Mouse (Mus musculus): ENCODE data around the gene Cacng4. TPM values are rescaled to one million over a fixed set of nuclear protein-coding genes. Genes with fewer than 3 reads are reported as not detected.
A peak's percentile ranks its signal among the peaks of the same experiment; 100 is the strongest.

Cacng4 gene
- 7.1 and 8.3 TPM in 2 replicates for polyA plus RNA-seq (2016; fragmentation: Nextera tagmentation; extraction: Ambion mirVana)

DNA sequence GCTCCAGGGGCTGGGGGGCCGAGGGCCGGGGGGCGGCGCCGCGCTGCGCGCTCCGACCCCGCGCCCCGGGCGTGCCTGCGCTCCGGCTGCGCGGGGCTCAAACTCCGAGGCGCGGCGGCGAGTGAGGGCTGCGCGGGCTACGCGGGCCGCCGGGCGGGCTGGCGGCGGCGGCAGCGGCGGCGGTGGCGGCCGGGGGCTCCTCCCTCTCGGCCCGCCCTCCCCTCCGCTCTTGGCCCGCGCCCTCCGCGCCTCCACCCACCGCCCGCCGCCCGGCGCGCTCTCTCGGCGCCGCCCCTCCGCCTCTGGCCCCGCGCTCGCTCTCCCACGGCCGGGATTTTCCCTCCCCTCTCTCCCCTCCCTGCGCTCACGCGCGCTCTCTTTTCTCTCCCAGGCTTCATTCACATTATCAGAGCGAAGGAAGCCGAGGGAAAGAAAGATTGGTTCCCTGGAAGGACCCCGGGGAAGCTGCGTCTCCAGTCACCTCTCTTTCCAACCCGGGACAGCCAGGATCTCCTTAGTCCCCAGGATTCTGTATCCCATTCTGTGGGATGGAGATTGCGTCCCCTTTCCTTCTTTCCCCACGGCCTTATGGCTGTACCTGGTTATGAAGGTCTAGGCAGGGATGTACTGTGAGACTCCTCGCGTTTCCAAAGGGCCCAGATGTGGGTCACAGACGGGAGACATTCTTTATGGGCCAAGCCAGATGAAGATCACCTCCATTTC lies at the start of gene Cacng4:
Gene Cacng4 (minus strand): TSS at position 11 of the 723 bp plus-strand sequence.
- peaks cover 29% of the 10 kb centered on the region for H3K4me1 ChIP-seq
- peak; percentile 30; the same call in 1 of the 2 replicates for ATAC-seq (ENCODE audit: insufficient number of reproducible peaks, insufficient read depth, low FRiP score, low TSS enrichment)
- WGBS = under 1% methylated on average over 10 of the region's 73 CpGs
- H3K36me3 ChIP-seq = no peaks in the 10 kb centered on the region
- peaks cover 67% of the 10 kb centered on the region for H3K27me3 ChIP-seq
- H3K9me3 ChIP-seq = no peaks in the 10 kb centered on the region
- peak within 1 kb of the TSS; percentile 61 for H3K9ac ChIP-seq
- H3K4me3 ChIP-seq = peak within 1 kb of the TSS; percentile 65
- H3K4me2 ChIP-seq (replicated peaks) = peak within 1 kb of the TSS; percentile 95
- peak within 1 kb of the TSS; percentile 42 for H3K27ac ChIP-seq

DNA sequence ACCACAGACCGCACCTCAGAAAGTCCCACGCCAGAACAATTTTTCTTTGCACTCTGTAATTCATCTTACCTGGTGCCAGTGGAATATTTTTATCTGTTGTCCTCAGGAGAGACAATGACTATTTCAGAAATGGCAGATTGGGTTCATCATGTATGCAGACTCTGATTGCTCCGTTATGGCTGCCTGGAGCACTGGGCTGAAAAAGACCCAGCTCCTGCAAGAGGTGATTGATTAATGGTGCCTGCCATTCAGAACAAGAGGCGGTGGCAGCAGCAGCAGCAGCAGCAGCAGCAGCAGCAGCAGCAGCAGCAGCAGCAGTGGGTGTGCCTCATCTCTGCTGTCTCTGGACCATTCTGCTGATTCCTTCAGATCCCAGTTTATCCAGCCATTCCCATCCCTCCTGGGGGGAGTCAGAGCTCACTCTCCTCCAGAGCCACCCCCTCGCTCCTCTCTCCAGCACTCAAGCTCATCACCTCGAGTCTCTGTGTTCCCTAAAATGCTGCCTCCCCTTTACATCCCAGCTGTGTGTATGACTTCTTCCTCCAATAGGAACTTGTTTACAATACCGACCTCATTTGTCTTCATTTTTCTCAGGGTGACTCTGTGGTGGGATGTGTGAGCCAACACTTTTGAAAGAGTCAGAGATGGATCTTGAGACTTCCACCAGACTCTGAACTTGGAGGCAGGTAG lies 39.1 kb upstream of the Cacng4 start:
- no peak for ATAC-seq (ENCODE audit: insufficient number of reproducible peaks, insufficient read depth, low FRiP score, low TSS enrichment)
- 71% methylated on average over 7 of the region's 7 CpGs for WGBS
- H3K4me1 ChIP-seq = no peaks in the 10 kb centered on the region
- H3K9me3 ChIP-seq = no peaks in the 10 kb centered on the region
- no peak overlapping the region for H3K4me2 ChIP-seq (replicated peaks)
- no peak overlapping the region for H3K27ac ChIP-seq
- H3K4me3 ChIP-seq = no peak overlapping the region
- no peaks in the 10 kb centered on the region for H3K36me3 ChIP-seq
- H3K27me3 ChIP-seq = no peaks in the 10 kb centered on the region
- no peak overlapping the region for H3K9ac ChIP-seq

GRCm38 (mm10) chr11:107817196-107817595 lies 22.8 kb upstream of the Cacng4 start:
- no peak for ATAC-seq (ENCODE audit: insufficient number of reproducible peaks, insufficient read depth, low FRiP score, low TSS enrichment)
- Histone ChIP-seq H3K4me3 (no peak overlapping the region), H3K4me2 (replicated peaks) (no peak overlapping the region), H3K4me1 (no peaks in the 10 kb centered on the region), H3K27ac (no peak overlapping the region), H3K36me3 (no peaks in the 10 kb centered on the region), H3K9me3 (no peaks in the 10 kb centered on the region), H3K9ac (no peak overlapping the region), H3K27me3 (peaks cover 14% of the 10 kb centered on the region; the same call in 1 of the 2 replicates)
- 52% methylated on average over 5 of the region's 5 CpGs for WGBS

DNA sequence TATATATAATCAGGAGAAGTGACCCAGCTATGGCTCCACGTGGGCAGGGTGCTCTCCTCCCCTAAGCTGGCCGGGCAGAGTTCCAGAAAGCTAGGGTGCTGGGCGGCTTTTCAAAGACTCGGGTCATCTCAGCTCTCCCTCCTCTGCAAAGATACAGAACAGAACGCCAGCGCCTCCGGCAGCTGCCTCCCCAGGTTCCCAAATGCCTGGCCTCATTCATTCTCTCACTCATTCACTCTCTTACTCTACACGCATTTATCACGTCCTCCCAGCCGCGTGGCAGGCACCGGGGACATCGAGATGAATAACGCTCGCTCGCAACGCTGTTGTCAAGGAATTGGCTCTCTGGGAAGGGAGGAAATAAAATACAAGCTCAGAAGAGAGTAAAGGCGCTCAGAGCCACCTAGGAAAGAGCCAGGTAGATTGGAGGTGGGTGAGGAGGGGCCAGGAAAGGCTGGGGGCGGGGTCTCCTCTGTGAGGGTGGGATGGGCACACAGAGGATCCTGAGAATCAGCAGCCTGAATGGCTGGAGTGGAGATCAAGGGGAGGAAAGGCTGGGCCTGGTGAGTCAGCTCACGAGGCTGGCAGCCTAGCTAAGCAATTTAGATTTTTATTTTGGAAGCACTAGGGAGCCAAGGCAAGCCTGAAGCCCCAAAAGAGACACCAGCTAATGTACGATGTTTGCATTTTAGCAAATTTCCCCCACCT lies 18.7 kb upstream of the Cacng4 start:
- 37% methylated on average over 21 of the region's 21 CpGs for WGBS
- H3K4me1 ChIP-seq = no peaks in the 10 kb centered on the region
- no peak for ATAC-seq (ENCODE audit: insufficient number of reproducible peaks, insufficient read depth, low FRiP score, low TSS enrichment)
- H3K4me3 ChIP-seq = no peak overlapping the region
- no peak overlapping the region for H3K4me2 ChIP-seq (replicated peaks)
- no peaks in the 10 kb centered on the region for H3K36me3 ChIP-seq
- no peaks in the 10 kb centered on the region for H3K9me3 ChIP-seq
- H3K9ac ChIP-seq = no peak overlapping the region
- H3K27me3 ChIP-seq = peaks cover 27% of the 10 kb centered on the region; the same call in 1 of the 2 replicates
- no peak overlapping the region for H3K27ac ChIP-seq

- no peak overlapping the region for H3K27ac ChIP-seq
- no peaks in the 10 kb centered on the region for H3K36me3 ChIP-seq
- WGBS = 52% methylated on average over 4 of the region's 4 CpGs
- no peak overlapping the region for H3K9ac ChIP-seq
- no peak overlapping the region for H3K4me2 ChIP-seq (replicated peaks)
- H3K4me3 ChIP-seq = no peak overlapping the region
- no peaks in the 10 kb centered on the region for H3K9me3 ChIP-seq
- no peak for ATAC-seq (ENCODE audit: insufficient number of reproducible peaks, insufficient read depth, low FRiP score, low TSS enrichment)
- H3K4me1 ChIP-seq = no peaks in the 10 kb centered on the region
- peaks cover 27% of the 10 kb centered on the region; the same call in 1 of the 2 replicates for H3K27me3 ChIP-seq
Measured at GRCm38 (mm10) chr11:107812429-107812828, 18.1 kb upstream of the Cacng4 start.

- WGBS = 64% methylated on average over 8 of the region's 8 CpGs
- no peak for ATAC-seq (ENCODE audit: insufficient number of reproducible peaks, insufficient read depth, low FRiP score, low TSS enrichment)
- no peak overlapping the region for H3K4me3 ChIP-seq
Measured at GRCm38 (mm10) chr11:107808508-107808907, 14.2 kb upstream of the Cacng4 start.

GRCm38 (mm10) chr11:107806058-107806457 lies 11.7 kb upstream of the Cacng4 start:
- H3K27ac ChIP-seq = no peak overlapping the region
- H3K4me1 ChIP-seq = no peaks in the 10 kb centered on the region
- WGBS = 64% methylated on average over 1 of the region's 1 CpGs
- H3K9ac ChIP-seq = no peak overlapping the region
- H3K9me3 ChIP-seq = no peaks in the 10 kb centered on the region
- H3K4me2 ChIP-seq (replicated peaks) = no peak overlapping the region
- H3K27me3 ChIP-seq = peaks cover 6% of the 10 kb centered on the region; the same call in 1 of the 2 replicates
- ATAC-seq (ENCODE audit: insufficient number of reproducible peaks, insufficient read depth, low FRiP score, low TSS enrichment) = no peak
- no peaks in the 10 kb centered on the region for H3K36me3 ChIP-seq
- no peak overlapping the region for H3K4me3 ChIP-seq

More at GRCm38 (mm10) chr11:107808508-107808907, 14.2 kb upstream of the Cacng4 start:
- no peak overlapping the region for H3K27ac ChIP-seq
- no peaks in the 10 kb centered on the region for H3K9me3 ChIP-seq
- no peaks in the 10 kb centered on the region for H3K36me3 ChIP-seq
- H3K4me1 ChIP-seq = no peaks in the 10 kb centered on the region
- H3K4me2 ChIP-seq (replicated peaks) = no peak overlapping the region
- H3K9ac ChIP-seq = no peak overlapping the region
- peaks cover 24% of the 10 kb centered on the region; the same call in 1 of the 2 replicates for H3K27me3 ChIP-seq

GRCm38 (mm10) chr11:107801946-107802345 lies 7.6 kb upstream of the Cacng4 start:
- ATAC-seq (ENCODE audit: insufficient number of reproducible peaks, insufficient read depth, low FRiP score, low TSS enrichment) = no peak
- H3K4me2 ChIP-seq (replicated peaks) = no peak overlapping the region
- no peaks in the 10 kb centered on the region for H3K9me3 ChIP-seq
- H3K9ac ChIP-seq = no peak overlapping the region
- WGBS = 85% methylated on average over 3 of the region's 3 CpGs
- H3K27me3 ChIP-seq = peaks cover 37% of the 10 kb centered on the region
- H3K4me1 ChIP-seq = no peaks in the 10 kb centered on the region
- H3K27ac ChIP-seq = no peak overlapping the region
- H3K4me3 ChIP-seq = no peak overlapping the region
- no peaks in the 10 kb centered on the region for H3K36me3 ChIP-seq

DNA sequence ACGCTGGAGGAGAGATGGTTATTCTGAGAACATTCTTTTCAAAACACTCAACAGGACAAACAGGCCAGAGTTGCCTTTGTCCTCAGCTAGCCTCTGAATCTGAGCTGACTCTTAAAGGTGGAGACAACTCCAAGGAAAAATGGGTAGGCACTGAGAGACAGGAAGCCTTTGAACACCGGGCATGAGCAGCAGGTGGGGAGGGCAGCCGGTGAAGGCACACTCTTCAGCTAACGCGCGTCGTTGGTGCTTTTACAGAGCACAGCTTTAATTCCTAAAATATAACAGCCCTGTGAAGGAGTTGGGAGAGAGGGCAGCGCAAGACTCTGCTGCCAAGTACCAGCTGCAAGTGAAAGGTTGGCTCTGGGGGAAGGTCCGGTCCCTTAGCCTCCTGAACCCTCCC lies 5.0 kb upstream of the Cacng4 start:
- H3K27me3 ChIP-seq = peaks cover 57% of the 10 kb centered on the region
- no peak overlapping the region for H3K9ac ChIP-seq

GRCm38 (mm10) chr11:107796346-107796745 lies 2.0 kb upstream of the Cacng4 start:
- H3K4me2 ChIP-seq (replicated peaks) = no peak overlapping the region
- ATAC-seq (ENCODE audit: insufficient number of reproducible peaks, insufficient read depth, low FRiP score, low TSS enrichment) = no peak

More for the DNA sequence above, 5.0 kb upstream of the Cacng4 start:
- Histone ChIP-seq H3K4me3 (no peak overlapping the region), H3K4me1 (peaks cover 14% of the 10 kb centered on the region), H3K27ac (no peak overlapping the region), H3K4me2 (replicated peaks) (no peak overlapping the region), H3K36me3 (no peaks in the 10 kb centered on the region), H3K9me3 (no peaks in the 10 kb centered on the region)
- ATAC-seq (ENCODE audit: insufficient number of reproducible peaks, insufficient read depth, low FRiP score, low TSS enrichment) = no peak
- WGBS = 25% methylated on average over 9 of the region's 9 CpGs

GRCm38 (mm10) chr11:107795384-107796035 lies 1.2 kb upstream of the Cacng4 start:
- H3K4me3 ChIP-seq = 0 out of 2 replicates have a peak overlapping the region, but pooled peaks have one; percentile 5
- H3K9ac ChIP-seq = no peak overlapping the region
- no peaks in the 10 kb centered on the region for H3K9me3 ChIP-seq
- ATAC-seq (ENCODE audit: insufficient number of reproducible peaks, insufficient read depth, low FRiP score, low TSS enrichment) = no peak
- no peaks in the 10 kb centered on the region for H3K36me3 ChIP-seq
- H3K4me1 ChIP-seq = peaks cover 29% of the 10 kb centered on the region
- peaks cover 71% of the 10 kb centered on the region for H3K27me3 ChIP-seq
- WGBS = 2% methylated on average over 9 of the region's 9 CpGs
- no peak overlapping the region for H3K27ac ChIP-seq
- H3K4me2 ChIP-seq (replicated peaks) = peak overlapping the region; percentile 95

More at GRCm38 (mm10) chr11:107796346-107796745, 2.0 kb upstream of the Cacng4 start:
- Histone ChIP-seq H3K9me3 (no peaks in the 10 kb centered on the region), H3K27me3 (peaks cover 79% of the 10 kb centered on the region), H3K36me3 (no peaks in the 10 kb centered on the region), H3K4me3 (no peak overlapping the region), H3K9ac (no peak overlapping the region), H3K27ac (no peak overlapping the region), H3K4me1 (peaks cover 29% of the 10 kb centered on the region)
- 39% methylated on average over 7 of the region's 7 CpGs for WGBS
